Mouse (Mus musculus) stomach, postnatal 0 days (tissue): Measurements from ENCODE around the gene Hook2.

Experiments used
- CTCF ChIP-seq: IDR thresholded peaks from 2 replicates; pipeline ENCODE4 v1.5.1; 2016; ENCODE audit warnings: antibody characterized with exemption, low read depth, mild to moderate bottlenecking, moderate library complexity
- EP300 ChIP-seq: optimal IDR thresholded peaks from 2 replicates; pipeline ENCODE3; 2016; ENCODE audit warnings: antibody characterized with exemption

DNA sequence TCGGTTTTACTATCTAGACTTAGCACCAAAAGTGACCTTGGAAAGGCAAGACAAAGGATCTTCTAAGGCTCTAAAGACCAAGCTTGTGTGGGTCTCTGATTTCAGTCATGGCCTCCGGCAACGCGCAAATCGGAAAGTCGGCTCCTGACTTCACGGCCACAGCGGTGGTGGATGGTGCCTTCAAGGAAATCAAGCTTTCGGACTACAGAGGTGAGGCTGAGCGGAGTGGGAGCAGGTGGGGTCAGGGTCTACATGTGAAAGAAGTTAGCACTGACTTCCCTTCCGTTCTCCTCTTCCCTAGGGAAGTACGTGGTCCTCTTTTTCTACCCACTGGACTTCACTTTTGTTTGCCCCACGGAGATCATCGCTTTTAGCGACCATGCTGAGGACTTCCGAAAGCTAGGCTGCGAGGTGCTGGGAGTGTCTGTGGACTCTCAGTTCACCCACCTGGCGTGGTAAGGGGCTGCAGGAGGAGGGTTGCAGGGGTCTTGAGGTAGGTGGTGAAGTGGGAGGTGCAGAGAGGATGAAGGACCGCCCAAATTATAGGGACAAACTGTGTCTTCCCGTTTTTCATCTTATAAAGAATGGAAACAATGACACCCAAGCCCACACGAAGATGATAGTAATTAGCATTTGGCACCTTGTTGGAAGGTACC is 20.1 kb upstream of the Hook2 start:
- no peak for TF ChIP-seq CTCF
- no peak for TF ChIP-seq EP300
